Mouse (Mus musculus) adrenal gland, postnatal 25 days (tissue): ENCODE data around the gene Plekhd1. TPM values are rescaled to one million over a fixed set of nuclear protein-coding genes. Genes with fewer than 3 reads are reported as not detected.

ENCODE experiments used
- DNase-seq: peaks from one replicate; pipeline ENCODE4 v3.0.0; 2021; ENCODE audit warnings: mixed read lengths
- total RNA-seq: library from RNA; stranded (reverse); gene quantifications from 2 replicates; pipeline ENCODE4 v1.2.3, GENCODE M21; 2021

Plekhd1 gene
- total RNA-seq, 1 experiment from 2014 or later: not detected

- DNase-seq: peak; percentile 75
Measured at GRCm38 (mm10) chr12:80757751-80758558, 65.6 kb downstream of the Plekhd1 start.

- peak; percentile 13 for DNase-seq
Measured at GRCm38 (mm10) chr12:80758559-80759386, 66.4 kb downstream of the Plekhd1 start.

- no peak for DNase-seq
Measured at GRCm38 (mm10) chr12:80759387-80759712, 67.0 kb downstream of the Plekhd1 start.

GRCm38 (mm10) chr12:80759713-80760395 lies 67.5 kb downstream of the Plekhd1 start:
- DNase-seq: no peak

- DNase-seq: peak; percentile 74
Measured at GRCm38 (mm10) chr12:80760396-80760801, 68.0 kb downstream of the Plekhd1 start, which contains the start of gene Ccdc177. Gene Ccdc177, minus strand, starts transcription at chr12:80760687.

- no peak for DNase-seq
Measured at GRCm38 (mm10) chr12:80762982-80763381, 70.6 kb downstream of the Plekhd1 start.

GRCm38 (mm10) chr12:80764116-80764515 lies 71.7 kb downstream of the Plekhd1 start:
- no peak for DNase-seq

- DNase-seq: peak; percentile 81
Measured at GRCm38 (mm10) chr12:80769697-80770096, 77.3 kb downstream of the Plekhd1 start.

Other genes starting within 250 kb of the Plekhd1 start
- 20.4 and 22.5 TPM in 2 replicates for gene Exd2, start 229.5 kb upstream of the Plekhd1 start, total RNA-seq
- gene Galnt16, start 174.3 kb upstream of the Plekhd1 start, total RNA-seq: 6.8 and 8.0 TPM in 2 replicates
- gene Slc39a9, start 48.7 kb upstream of the Plekhd1 start, total RNA-seq: 44.5 and 48.4 TPM in 2 replicates
- gene Erh, start 48.2 kb upstream of the Plekhd1 start, total RNA-seq: 46.9 and 50.2 TPM in 2 replicates
- gene Ccdc177, start 68.1 kb downstream of the Plekhd1 start, total RNA-seq: 0.09 TPM in 1 of 2 replicates, not detected in the other
- gene Susd6, start 97.9 kb downstream of the Plekhd1 start, total RNA-seq: 50.2 and 54.2 TPM in 2 replicates